Mouse (Mus musculus): ENCODE measurements at regions not wholly inside any gene's neighbourhood (a gene's known extent, or its start where the extent isn't known, plus 50 kb on each side); places are given as distances from the start of the nearest gene placed in this dataset.

- 78% methylated on average over 8 of the region's 8 CpGs for WGBS
- Histone ChIP-seq H3K4me3 (ENCODE audit: low read depth, low read length) (no peak overlapping the region), H3K4me1 (replicated peaks; ENCODE audit: control insufficient read depth, insufficient read depth, low read length) (no peaks in the 10 kb centered on the region), H3K9me3 (ENCODE audit: control insufficient read depth, low read length) (no peaks in the 10 kb centered on the region), H3K27me3 (replicated peaks; ENCODE audit: control insufficient read depth, insufficient read depth, low read length) (no peaks in the 10 kb centered on the region), H3K27ac (ENCODE audit: low read depth, low read length) (no peak overlapping the region), H3K4me2 (no peak overlapping the region), H3K36me3 (ENCODE audit: control insufficient read depth, insufficient read depth, low read length) (no peaks in the 10 kb centered on the region), H3K9ac (ENCODE audit: low read depth, low read length) (no peak overlapping the region)
- DNase-seq (ENCODE audit: low spot score) = no peak
- no peak for ATAC-seq (replicated peaks; ENCODE audit: low FRiP score)
Measured at GRCm38 (mm10) chr4:131206181-131206885, 262.1 kb downstream of the Matn1 start.

GRCm38 (mm10) chr4:131206886-131207200 lies 262.7 kb downstream of the Matn1 start:
- ATAC-seq (replicated peaks; ENCODE audit: low FRiP score) (no peak), DNase-seq (ENCODE audit: low spot score) (no peak)
- H3K9ac ChIP-seq (ENCODE audit: low read depth, low read length) = no peak overlapping the region
- H3K4me1 ChIP-seq (replicated peaks; ENCODE audit: control insufficient read depth, insufficient read depth, low read length) = no peaks in the 10 kb centered on the region
- no peak overlapping the region for H3K4me2 ChIP-seq
- H3K9me3 ChIP-seq (ENCODE audit: control insufficient read depth, low read length) = no peaks in the 10 kb centered on the region
- no peaks in the 10 kb centered on the region for H3K27me3 ChIP-seq (replicated peaks; ENCODE audit: control insufficient read depth, insufficient read depth, low read length)
- H3K36me3 ChIP-seq (ENCODE audit: control insufficient read depth, insufficient read depth, low read length) = no peaks in the 10 kb centered on the region
- no peak overlapping the region for H3K4me3 ChIP-seq (ENCODE audit: low read depth, low read length)
- WGBS = 69% methylated on average over 4 of the region's 4 CpGs
- H3K27ac ChIP-seq (ENCODE audit: low read depth, low read length) = no peak overlapping the region

GRCm38 (mm10) chr4:131207249-131207648 lies 263.1 kb downstream of the Matn1 start:
- H3K36me3 ChIP-seq (ENCODE audit: control insufficient read depth, insufficient read depth, low read length) = no peaks in the 10 kb centered on the region
- ATAC-seq (replicated peaks; ENCODE audit: low FRiP score) (no peak), DNase-seq (ENCODE audit: low spot score) (no peak)
- H3K4me1 ChIP-seq (replicated peaks; ENCODE audit: control insufficient read depth, insufficient read depth, low read length) = no peaks in the 10 kb centered on the region
- no peaks in the 10 kb centered on the region for H3K27me3 ChIP-seq (replicated peaks; ENCODE audit: control insufficient read depth, insufficient read depth, low read length)
- H3K27ac ChIP-seq (ENCODE audit: low read depth, low read length) = no peak overlapping the region
- no peak overlapping the region for H3K4me2 ChIP-seq
- no peak overlapping the region for H3K9ac ChIP-seq (ENCODE audit: low read depth, low read length)
- no peak overlapping the region for H3K4me3 ChIP-seq (ENCODE audit: low read depth, low read length)
- WGBS = 73% methylated on average over 2 of the region's 2 CpGs
- no peaks in the 10 kb centered on the region for H3K9me3 ChIP-seq (ENCODE audit: control insufficient read depth, low read length)

GRCm38 (mm10) chr4:131208166-131208565 lies 264.0 kb downstream of the Matn1 start:
- Histone ChIP-seq H3K4me3 (ENCODE audit: low read depth, low read length) (no peak overlapping the region), H3K4me2 (no peak overlapping the region), H3K4me1 (replicated peaks; ENCODE audit: control insufficient read depth, insufficient read depth, low read length) (no peaks in the 10 kb centered on the region), H3K27me3 (replicated peaks; ENCODE audit: control insufficient read depth, insufficient read depth, low read length) (no peaks in the 10 kb centered on the region), H3K9me3 (ENCODE audit: control insufficient read depth, low read length) (no peaks in the 10 kb centered on the region), H3K9ac (ENCODE audit: low read depth, low read length) (no peak overlapping the region), H3K27ac (ENCODE audit: low read depth, low read length) (no peak overlapping the region), H3K36me3 (ENCODE audit: control insufficient read depth, insufficient read depth, low read length) (no peaks in the 10 kb centered on the region)
- ATAC-seq (replicated peaks; ENCODE audit: low FRiP score) = no peak
- no peak for DNase-seq (ENCODE audit: low spot score)
- WGBS = 74% methylated on average over 9 of the region's 9 CpGs

- H3K27ac ChIP-seq (ENCODE audit: low read depth, low read length) = no peak overlapping the region
- no peaks in the 10 kb centered on the region for H3K9me3 ChIP-seq (ENCODE audit: control insufficient read depth, low read length)
- ATAC-seq (replicated peaks; ENCODE audit: low FRiP score) (no peak), DNase-seq (ENCODE audit: low spot score) (no peak)
- H3K4me2 ChIP-seq = no peak overlapping the region
- no peaks in the 10 kb centered on the region for H3K27me3 ChIP-seq (replicated peaks; ENCODE audit: control insufficient read depth, insufficient read depth, low read length)
- no peaks in the 10 kb centered on the region for H3K4me1 ChIP-seq (replicated peaks; ENCODE audit: control insufficient read depth, insufficient read depth, low read length)
- WGBS = 67% methylated on average over 6 of the region's 6 CpGs
- no peaks in the 10 kb centered on the region for H3K36me3 ChIP-seq (ENCODE audit: control insufficient read depth, insufficient read depth, low read length)
- H3K4me3 ChIP-seq (ENCODE audit: low read depth, low read length) = no peak overlapping the region
- no peak overlapping the region for H3K9ac ChIP-seq (ENCODE audit: low read depth, low read length)
Measured at GRCm38 (mm10) chr4:131208637-131209036, 264.5 kb downstream of the Matn1 start.

- Histone ChIP-seq H3K4me1 (replicated peaks; ENCODE audit: control insufficient read depth, insufficient read depth, low read length) (no peaks in the 10 kb centered on the region), H3K4me3 (ENCODE audit: low read depth, low read length) (no peak overlapping the region), H3K9me3 (ENCODE audit: control insufficient read depth, low read length) (no peaks in the 10 kb centered on the region), H3K27me3 (replicated peaks; ENCODE audit: control insufficient read depth, insufficient read depth, low read length) (no peaks in the 10 kb centered on the region), H3K36me3 (ENCODE audit: control insufficient read depth, insufficient read depth, low read length) (no peaks in the 10 kb centered on the region), H3K9ac (ENCODE audit: low read depth, low read length) (no peak overlapping the region), H3K4me2 (no peak overlapping the region), H3K27ac (ENCODE audit: low read depth, low read length) (no peak overlapping the region)
- DNase-seq (ENCODE audit: low spot score) (no peak), ATAC-seq (replicated peaks; ENCODE audit: low FRiP score) (no peak)
- WGBS = 53% methylated on average over 4 of the region's 4 CpGs
Measured at GRCm38 (mm10) chr4:131212711-131213110, 268.5 kb downstream of the Matn1 start.

- Histone ChIP-seq H3K9me3 (ENCODE audit: control insufficient read depth, low read length) (no peaks in the 10 kb centered on the region), H3K9ac (ENCODE audit: low read depth, low read length) (no peak overlapping the region), H3K4me2 (no peak overlapping the region), H3K27ac (ENCODE audit: low read depth, low read length) (no peak overlapping the region), H3K4me3 (ENCODE audit: low read depth, low read length) (no peak overlapping the region), H3K27me3 (replicated peaks; ENCODE audit: control insufficient read depth, insufficient read depth, low read length) (no peaks in the 10 kb centered on the region), H3K36me3 (ENCODE audit: control insufficient read depth, insufficient read depth, low read length) (no peaks in the 10 kb centered on the region), H3K4me1 (replicated peaks; ENCODE audit: control insufficient read depth, insufficient read depth, low read length) (0 out of 2 replicates have a peak, but pooled peaks cover 3% of the 10 kb centered on the region)
- no peak for DNase-seq (ENCODE audit: low spot score)
- no peak for ATAC-seq (replicated peaks; ENCODE audit: low FRiP score)
- 77% methylated on average over 10 of the region's 11 CpGs for WGBS
Measured at GRCm38 (mm10) chr4:131215682-131216081, 271.5 kb downstream of the Matn1 start.

GRCm38 (mm10) chr4:131216361-131216760 lies 272.2 kb downstream of the Matn1 start:
- WGBS = 86% methylated on average over 3 of the region's 3 CpGs
- Histone ChIP-seq H3K27ac (ENCODE audit: low read depth, low read length) (no peak overlapping the region), H3K4me3 (ENCODE audit: low read depth, low read length) (no peak overlapping the region), H3K27me3 (replicated peaks; ENCODE audit: control insufficient read depth, insufficient read depth, low read length) (no peaks in the 10 kb centered on the region), H3K9me3 (ENCODE audit: control insufficient read depth, low read length) (no peaks in the 10 kb centered on the region), H3K4me1 (replicated peaks; ENCODE audit: control insufficient read depth, insufficient read depth, low read length) (0 out of 2 replicates have a peak, but pooled peaks cover 3% of the 10 kb centered on the region), H3K4me2 (no peak overlapping the region), H3K9ac (ENCODE audit: low read depth, low read length) (no peak overlapping the region), H3K36me3 (ENCODE audit: control insufficient read depth, insufficient read depth, low read length) (no peaks in the 10 kb centered on the region)
- no peak for DNase-seq (ENCODE audit: low spot score)
- no peak for ATAC-seq (replicated peaks; ENCODE audit: low FRiP score)

GRCm38 (mm10) chr4:131217083-131217482 lies 272.9 kb downstream of the Matn1 start:
- Histone ChIP-seq H3K9me3 (ENCODE audit: control insufficient read depth, low read length) (no peaks in the 10 kb centered on the region), H3K4me1 (replicated peaks; ENCODE audit: control insufficient read depth, insufficient read depth, low read length) (0 out of 2 replicates have a peak, but pooled peaks cover 3% of the 10 kb centered on the region), H3K27me3 (replicated peaks; ENCODE audit: control insufficient read depth, insufficient read depth, low read length) (no peaks in the 10 kb centered on the region), H3K36me3 (ENCODE audit: control insufficient read depth, insufficient read depth, low read length) (no peaks in the 10 kb centered on the region), H3K4me3 (ENCODE audit: low read depth, low read length) (no peak overlapping the region), H3K27ac (ENCODE audit: low read depth, low read length) (no peak overlapping the region), H3K4me2 (no peak overlapping the region), H3K9ac (ENCODE audit: low read depth, low read length) (no peak overlapping the region)
- ATAC-seq (replicated peaks; ENCODE audit: low FRiP score) (no peak), DNase-seq (ENCODE audit: low spot score) (no peak)
- 91% methylated on average over 4 of the region's 4 CpGs for WGBS
